Mouse (Mus musculus): ENCODE measurements around the gene Cd2bp2.

DNA sequence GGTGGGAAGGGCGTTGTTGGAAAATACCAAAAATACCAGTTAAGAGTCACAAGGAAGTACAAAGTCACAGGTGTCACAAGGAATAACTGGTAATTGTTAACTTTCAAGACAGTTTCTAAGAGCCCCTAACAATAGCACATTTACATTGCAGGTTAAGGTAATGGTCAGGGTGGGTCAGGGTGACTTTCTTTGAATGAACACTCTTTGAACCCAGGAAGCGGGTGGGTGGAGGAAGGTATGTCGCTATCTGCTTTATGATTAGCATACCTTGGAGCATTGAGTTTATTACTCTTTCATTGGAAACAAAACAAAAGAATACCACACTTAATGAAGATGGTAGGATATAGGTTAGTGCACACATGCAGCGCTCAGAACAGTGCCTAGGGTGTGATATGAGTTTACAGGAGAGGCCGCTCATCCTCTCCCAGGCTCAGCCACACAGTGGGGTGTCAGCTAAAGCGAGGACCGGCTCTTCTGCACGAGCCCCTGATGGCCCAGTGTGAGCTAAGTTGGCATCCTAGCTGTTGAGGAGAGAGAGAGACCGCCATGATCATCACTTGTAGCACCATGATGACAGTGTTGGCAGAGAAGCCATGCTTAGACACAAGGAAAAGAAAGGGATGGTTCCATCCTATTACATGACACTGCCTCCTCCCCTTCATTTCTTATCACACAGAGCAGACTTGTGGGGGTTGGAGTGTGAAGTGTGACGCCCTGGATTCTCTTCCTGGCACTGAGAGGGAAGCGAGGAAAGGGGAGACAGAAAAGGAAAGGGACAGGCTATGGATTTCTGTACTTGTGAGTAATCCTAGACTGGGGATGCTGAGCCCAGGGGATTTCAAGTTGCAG, 29.5 kb upstream of the Cd2bp2 start:
- no peak for TF ChIP-seq CTCF (IDR thresholded peaks at IDR 0.05)
- TF ChIP-seq EP300 (IDR thresholded peaks at IDR 0.05), result no peak
